Mouse (Mus musculus) ES-CJ7 (cell line): ENCODE measurements at regions not wholly inside any gene's neighbourhood (a gene's known extent, or its start where the extent isn't known, plus 50 kb on each side); places are given as distances from the start of the nearest gene placed in this dataset.

Experiments used
- DNase-seq: peaks from one replicate; pipeline ENCODE4 v3.0.0; 2011; ENCODE audit warnings: low read depth, low spot score

DNA sequence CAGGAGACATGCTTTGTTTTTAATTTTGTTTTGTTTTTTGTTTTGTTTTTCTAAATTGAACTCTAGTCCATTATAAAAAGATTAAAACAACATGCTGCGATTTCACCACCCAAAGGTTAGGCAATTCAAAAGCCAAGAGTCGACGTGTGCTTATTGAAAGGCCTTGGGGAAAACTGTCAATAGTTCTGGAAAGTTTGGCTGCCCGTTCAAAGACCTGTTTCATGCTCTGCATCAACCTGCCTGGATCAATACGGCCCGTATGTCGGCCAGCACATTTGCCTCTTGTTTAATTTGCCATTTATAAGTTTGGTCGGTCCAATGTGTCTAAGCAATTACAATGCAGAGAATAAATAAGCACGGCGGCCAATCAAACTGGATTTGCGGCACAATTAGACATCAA lies 234.3 kb upstream of the Cxcr4 start:
- DNase-seq, result no peak

DNA sequence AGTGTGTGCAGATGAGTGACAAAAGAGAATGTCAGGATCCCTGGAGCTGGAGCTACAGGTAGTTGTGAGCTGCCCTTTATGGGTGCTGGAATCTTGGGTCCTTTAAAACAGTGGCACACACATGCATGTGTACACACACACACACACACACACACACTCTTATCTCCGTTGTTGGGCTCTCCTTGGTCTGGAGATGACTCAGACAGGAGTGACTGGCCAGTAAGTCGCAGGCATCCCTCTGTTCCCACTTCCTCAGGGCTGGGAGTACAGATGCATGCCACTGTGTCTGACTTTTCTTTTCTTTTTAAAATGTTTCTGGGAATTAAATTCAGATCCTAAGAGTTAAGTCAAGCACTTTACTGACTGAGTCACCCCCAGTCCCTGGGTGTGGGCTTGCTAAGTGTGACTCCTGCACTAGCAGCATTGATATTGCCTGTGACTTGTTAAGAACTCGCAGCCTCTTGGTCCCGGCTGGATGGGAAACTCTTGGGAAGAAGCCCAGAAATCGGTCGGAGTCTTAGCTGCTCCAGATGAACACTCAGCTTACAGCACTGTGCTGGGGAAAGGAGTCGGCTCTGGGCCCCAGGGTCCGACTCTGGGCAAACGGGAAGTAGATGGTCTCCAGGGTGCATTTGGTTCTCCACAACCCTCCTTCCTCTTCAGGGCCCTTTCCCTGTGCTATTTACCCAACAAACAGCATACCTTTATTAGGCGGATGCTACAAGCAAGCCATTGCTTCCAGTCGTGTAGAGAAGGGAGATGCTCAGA lies 233.0 kb upstream of the Cxcr4 start:
- no peak for DNase-seq

- DNase-seq, result peak; percentile 79
Observed at GRCm38 (mm10) chr1:128824235-128824634, 232.1 kb upstream of the Cxcr4 start.

DNA sequence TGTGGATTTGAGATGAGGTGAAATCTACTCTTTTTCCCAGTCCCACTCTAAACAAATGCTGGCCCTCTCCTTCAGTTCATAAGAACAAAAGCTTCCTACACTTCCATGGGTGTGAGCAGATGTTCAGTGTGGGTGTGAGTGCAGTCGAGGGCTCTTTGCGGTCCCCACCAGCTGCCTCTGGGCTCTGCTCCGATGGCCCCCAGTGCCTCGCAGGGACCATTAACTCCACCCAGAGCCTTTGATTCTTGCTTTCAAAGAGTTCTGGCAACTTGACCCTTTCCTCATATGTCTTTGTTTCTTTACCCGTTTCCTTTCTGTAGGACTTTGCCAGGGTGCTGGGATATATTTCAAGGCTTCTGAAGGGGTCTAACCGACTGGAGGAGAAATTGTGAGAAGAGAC lies 229.9 kb upstream of the Cxcr4 start:
- no peak for DNase-seq

DNA sequence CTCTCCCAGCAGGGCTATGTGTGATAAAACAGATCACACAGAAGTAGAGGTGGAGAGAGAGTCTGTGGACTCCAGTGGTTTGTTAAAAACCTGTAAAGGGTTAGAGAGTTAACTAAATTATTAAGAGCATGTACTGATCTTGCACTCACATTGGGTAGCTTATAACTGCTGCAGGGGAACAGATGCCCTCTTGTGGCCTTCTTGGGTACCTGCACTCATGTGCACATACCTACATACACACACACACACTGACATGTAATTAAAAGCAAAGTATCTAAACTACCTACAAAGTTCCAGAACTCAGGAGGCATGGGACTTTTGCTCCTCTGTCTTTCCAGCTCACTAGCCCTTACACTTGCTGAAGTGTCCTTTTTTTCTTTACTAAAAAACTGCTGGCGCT lies 228.4 kb upstream of the Cxcr4 start:
- peak; percentile 37 for DNase-seq

DNA sequence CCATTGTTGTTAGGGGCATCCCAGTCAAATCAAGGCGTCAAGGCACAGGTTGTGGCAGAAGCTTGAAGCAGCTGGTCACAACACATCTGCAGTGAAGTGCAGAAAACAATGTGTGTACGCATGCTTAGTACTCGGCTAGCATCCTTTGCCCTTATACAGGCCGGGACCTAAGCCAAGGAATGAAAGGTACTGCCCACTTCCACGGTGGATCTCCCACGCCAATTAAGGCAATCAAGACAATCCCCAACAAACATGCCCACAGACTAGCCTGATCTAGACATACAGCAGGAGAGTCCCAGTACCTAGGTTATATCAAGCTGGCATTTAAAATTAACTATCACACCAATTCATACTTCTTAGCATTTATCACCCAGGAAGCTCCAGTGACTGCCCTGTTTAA lies 227.5 kb upstream of the Cxcr4 start:
- DNase-seq, result no peak

DNA sequence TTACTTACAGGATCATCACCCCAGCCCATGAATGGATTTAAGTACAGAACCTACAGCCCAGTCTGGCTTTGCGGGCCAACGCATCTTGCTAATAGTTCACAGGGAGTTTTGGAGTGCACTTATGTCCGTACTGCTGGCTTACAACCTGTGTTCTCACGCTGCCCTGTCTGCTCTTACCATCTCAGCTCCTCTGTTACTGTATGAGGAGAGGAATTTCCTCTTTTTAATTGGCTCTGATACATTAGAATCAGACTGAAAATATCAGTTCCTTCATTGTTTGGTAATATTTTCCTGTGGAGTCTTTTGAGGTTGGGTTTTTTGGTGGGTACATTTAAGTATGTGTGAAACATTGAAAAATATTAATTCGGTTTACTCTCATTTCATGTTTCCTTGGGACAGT lies 221.3 kb upstream of the Cxcr4 start:
- DNase-seq, result no peak

DNA sequence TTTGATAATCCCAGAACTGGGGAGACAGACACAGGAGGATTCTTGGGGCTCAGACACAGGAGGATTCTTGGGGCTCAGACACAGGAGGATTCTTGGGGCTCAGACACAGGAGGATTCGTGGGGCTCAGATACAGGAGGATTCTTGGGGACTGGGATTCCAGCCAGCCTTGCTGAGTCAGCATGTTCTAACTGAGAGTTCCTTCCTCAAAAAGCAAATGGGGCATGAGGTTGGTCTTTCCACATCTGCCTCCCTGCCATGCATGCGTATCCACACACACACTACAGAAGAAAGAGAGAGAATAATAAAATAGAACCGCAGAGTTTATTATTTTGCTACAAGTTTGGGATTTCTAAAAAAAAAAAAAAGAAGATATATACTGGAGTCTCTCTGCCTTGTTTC lies 218.8 kb upstream of the Cxcr4 start:
- DNase-seq, result no peak

- DNase-seq, result no peak
Observed at GRCm38 (mm10) chr1:128810094-128810493, 218.0 kb upstream of the Cxcr4 start.

GRCm38 (mm10) chr1:128809601-128810000 lies 217.5 kb upstream of the Cxcr4 start:
- no peak for DNase-seq

DNA sequence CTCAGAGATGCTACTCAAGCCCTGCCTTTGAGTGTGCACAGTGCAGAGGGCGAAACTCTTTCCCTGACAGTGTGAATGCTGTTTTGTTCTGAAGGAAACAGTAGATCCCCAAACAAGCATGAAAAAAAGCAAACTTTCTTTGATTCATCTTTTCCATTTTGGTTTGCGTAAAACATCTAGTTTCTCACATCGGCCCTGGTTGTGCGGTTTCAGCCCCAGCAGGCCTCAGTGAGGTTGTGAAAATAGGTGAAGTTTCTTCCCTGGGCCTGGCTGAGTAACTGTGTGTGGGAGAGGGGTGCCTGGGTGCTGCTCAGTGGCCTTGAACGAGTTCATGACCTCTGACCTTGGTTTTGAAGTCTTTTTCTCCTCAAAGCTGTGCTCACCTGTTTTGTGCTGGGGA lies 216.5 kb upstream of the Cxcr4 start:
- no peak for DNase-seq

DNA sequence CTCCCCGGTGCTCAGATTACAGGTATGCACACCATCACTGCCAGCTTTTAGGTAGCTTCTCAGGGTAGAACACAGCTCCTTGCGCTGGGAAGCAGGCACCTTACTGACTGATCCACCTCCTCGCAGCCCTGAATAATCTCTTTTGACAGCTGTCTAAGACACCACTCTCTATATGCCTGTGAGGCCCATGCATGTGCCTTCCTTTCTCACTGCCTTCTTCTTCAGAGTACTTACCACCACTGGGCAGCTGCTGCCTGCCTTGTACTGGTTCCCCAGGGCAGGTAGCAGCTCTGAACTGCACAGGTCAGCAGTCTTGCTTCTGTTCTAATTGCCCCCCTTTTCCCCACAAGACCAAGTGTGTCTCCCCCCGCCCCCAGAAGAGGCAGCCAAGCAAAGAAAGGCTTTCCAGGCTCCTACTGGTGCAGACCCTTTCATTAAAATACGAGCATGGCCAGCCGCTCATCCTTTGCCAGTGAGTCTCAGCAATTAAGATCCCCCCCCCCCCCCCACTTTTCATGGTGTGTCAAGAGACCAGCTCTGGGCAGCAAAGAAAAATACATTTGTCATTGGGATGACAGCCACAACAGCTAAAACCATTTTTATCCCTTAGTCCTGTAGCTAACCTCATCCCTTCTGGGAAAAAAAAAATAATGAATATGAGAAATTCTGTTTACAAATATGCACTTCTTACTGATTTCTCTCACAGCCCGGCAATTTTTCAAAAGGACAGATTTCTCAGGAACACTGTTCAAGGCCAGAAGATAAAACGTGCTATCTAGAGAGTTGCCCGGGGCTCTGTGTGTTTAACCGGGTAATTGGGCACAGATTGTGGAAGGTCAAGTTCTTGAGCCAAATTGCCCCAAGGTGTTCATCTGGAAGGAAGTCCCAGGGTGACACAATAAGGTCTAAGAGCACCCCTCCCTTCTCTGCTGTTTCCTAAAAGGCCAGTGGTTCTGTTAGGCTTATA lies 213.9 kb upstream of the Cxcr4 start:
- DNase-seq, result no peak

GRCm38 (mm10) chr1:128803433-128804060 lies 211.5 kb upstream of the Cxcr4 start:
- no peak for DNase-seq

DNA sequence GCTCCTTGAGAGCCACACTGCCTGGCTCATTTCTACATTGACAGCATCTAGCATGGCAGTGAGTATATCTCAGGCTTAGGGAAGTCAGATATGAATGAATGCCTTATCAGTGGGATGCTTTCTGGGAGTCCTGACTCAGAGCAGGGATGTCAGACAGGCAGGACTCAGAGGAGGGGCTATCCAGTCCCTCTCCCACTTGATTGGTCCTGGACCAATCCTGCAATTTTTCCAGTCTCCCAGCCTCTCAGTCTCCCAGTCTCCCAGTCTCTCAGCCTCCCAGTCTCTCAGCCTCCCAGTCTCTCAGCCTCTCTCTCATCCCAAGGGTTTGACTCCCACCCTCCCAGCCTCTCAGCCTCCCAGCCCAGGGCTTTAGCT lies 211.0 kb upstream of the Cxcr4 start:
- no peak for DNase-seq

DNA sequence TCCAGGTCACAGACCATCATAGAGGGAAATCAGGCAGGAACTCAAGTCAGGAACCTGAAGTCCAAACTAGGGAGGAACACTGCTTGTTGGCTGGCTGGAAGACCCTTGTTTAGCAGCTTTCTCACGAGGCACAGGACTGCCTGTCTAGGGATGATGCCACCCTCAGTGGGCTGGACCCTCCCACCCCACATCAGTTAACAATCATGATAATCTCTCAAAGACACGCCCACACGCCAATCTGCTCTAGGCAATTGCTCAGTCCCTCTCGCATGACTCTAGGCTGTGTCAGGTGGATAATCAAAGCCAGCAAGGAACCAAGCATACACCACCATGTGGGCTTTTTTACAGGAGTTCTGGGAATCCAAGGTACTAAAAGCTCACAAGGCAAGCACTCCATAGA lies 206.6 kb upstream of the Cxcr4 start:
- peak; percentile 12 for DNase-seq

GRCm38 (mm10) chr1:128795654-128796053 lies 203.6 kb upstream of the Cxcr4 start:
- DNase-seq, result no peak

GRCm38 (mm10) chr1:128790881-128791280 lies 198.8 kb upstream of the Cxcr4 start:
- no peak for DNase-seq

DNA sequence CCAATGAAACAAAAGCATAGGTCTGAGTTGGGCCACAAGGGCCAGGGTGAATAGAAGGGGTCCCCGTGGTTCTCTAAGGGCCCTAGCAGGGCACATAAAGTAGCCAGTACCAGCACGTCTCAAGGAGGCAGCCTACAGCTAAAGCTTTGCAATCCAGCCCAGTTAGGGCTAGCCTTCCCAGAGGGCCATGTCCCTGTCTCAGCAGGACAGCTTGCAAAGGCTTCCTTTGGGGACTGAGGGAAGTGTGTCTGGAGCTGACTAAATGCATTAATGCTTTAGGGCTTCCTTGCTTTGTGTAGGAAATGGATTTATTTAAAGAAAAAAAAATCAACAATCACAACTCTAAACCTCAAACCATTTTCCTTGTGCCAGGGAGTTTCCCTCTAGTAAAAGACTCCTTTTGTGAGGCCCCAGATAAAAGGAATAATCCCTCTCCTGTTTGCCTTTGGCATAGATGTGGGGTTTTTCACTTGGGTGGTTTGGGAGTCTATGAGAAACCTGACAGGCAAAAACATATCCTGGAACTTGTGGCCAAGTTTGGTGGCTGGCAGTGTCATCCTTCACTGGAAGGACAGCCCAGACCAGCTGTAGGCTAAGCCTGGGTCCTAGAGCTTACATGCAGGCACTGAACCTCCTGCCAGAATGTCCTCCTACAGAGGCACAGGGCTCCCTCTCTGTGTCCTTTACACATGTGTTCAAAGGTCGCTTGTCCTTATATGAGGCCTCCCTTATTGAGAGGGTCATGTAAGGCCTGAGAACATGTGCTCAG lies 197.7 kb upstream of the Cxcr4 start:
- DNase-seq, result no peak

DNA sequence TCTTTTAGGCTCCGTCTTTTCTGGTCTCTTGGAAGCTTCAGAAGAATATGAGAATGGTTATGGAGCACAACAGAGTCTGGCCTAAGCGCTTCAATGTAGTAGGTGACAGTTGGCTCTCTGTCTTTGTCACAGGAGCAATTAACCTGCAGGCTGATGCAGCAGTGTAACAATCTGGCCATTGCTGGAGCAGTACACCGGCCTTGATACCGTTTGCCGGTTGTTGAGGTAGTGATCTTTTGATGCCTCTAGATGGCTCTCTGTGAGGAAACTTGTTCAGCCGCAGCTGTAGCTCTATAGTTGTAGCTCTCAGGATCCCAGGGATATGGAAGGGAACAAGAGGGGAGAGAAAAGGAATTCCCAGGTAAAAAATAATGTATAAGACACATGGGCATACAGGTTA lies 196.1 kb upstream of the Cxcr4 start:
- DNase-seq, result no peak

DNA sequence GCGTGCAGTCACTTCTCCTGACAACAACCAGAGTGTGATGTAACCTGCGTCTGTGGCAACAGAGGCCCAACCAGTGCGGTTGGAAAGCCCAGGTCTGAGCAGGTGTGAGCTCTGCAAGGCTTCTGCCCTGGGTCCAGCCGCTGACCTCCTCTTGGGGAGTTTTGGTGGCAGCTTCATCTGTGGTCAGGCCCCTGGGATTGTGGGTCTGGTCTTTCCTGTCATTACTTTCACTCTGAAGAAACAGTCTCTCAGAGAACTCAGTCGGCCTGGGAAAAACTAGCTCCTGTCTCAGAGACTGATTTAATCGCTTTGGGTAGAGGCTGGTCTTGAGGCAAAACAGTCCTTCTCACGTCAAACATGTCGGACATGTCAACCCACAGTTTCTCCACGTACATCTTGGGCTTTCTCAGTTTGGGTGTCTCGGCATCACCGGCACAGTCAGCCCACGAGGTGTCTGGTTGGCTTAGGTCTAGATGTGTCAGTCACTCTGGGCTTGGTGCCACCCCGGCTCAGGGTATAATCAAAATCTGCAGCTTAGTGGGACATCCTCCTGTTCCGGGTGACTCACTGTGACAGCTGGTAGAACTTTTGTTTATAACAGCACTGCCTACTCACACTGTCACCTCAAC lies 195.0 kb upstream of the Cxcr4 start:
- DNase-seq, result no peak

- no peak for DNase-seq
Observed at GRCm38 (mm10) chr1:128782286-128782685, 190.2 kb upstream of the Cxcr4 start.
